Mouse (Mus musculus) MEL (cell line): Measurements from ENCODE around the gene Wfdc11. TPM values are rescaled to one million over a fixed set of nuclear protein-coding genes. Genes with fewer than 3 reads are reported as not detected.

Experiments
- DNase-seq: peaks from one replicate; pipeline ENCODE4 v3.0.0; 2011; ENCODE audit warnings: low read depth, low spot score
- H3K27ac ChIP-seq: 2 replicates; pipeline ENCODE4 v1.5.1; 2012; ENCODE audit warnings: low read depth, mild to moderate bottlenecking, control low read depth, low read length, moderate library complexity; ENCODE audit not compliant: control insufficient read depth
- H3K27me3 ChIP-seq, 2 experiments: fragments of 150-350 bp in 1 of 2; sonication (generic) in 1 of 2; 2 replicates each; pipeline ENCODE4 v1.6.1; 2012; ENCODE audit warnings: low read length in 2 of 2, mild to moderate bottlenecking in 2 of 2, improper control_type of control experiment in 1 of 2, moderate library complexity in 1 of 2; ENCODE audit not compliant: insufficient read depth in 2 of 2, control insufficient read depth in 1 of 2
- H3K36me3 ChIP-seq, 2 experiments: 2 replicates each; pipeline ENCODE4 v1.6.1; 2012 to 2014; ENCODE audit warnings: low read length in 2 of 2, improper control_type of control experiment in 1 of 2, inconsistent platforms in 1 of 2, mild to moderate bottlenecking in 1 of 2; ENCODE audit not compliant: insufficient read depth in 2 of 2, control insufficient read depth in 1 of 2
- H3K4me1 ChIP-seq, 2 experiments: fragments of 150-350 bp in 1 of 2; sonication (generic) in 1 of 2; 2 replicates each; pipeline ENCODE4 v1.6.1; 2012; ENCODE audit warnings: low read length in 2 of 2, improper control_type of control experiment in 1 of 2, mild to moderate bottlenecking in 1 of 2; ENCODE audit not compliant: insufficient read depth in 2 of 2, control insufficient read depth in 1 of 2
- H3K4me3 ChIP-seq, 2 experiments: fragments of 150-350 bp in 1 of 2; sonication (generic) in 1 of 2; 2 replicates each; pipeline ENCODE4 v1.5.1; 2012; ENCODE audit warnings: low read depth in 2 of 2, low read length in 2 of 2, mild to moderate bottlenecking in 2 of 2, moderate library complexity in 2 of 2, control low read depth in 1 of 2, improper control_type of control experiment in 1 of 2; ENCODE audit not compliant: control insufficient read depth in 1 of 2, insufficient read depth in 1 of 2
- H3K79me2 ChIP-seq: 2 replicates; pipeline ENCODE4 v1.6.1; 2012; ENCODE audit warnings: mild to moderate bottlenecking, low read length, moderate library complexity; ENCODE audit not compliant: control insufficient read depth, poor library complexity, insufficient read depth
- H3K9ac ChIP-seq: 2 replicates; pipeline ENCODE4 v1.6.1; 2012; ENCODE audit warnings: low read depth, mild to moderate bottlenecking, control low read depth, low read length, moderate library complexity; ENCODE audit not compliant: control insufficient read depth, poor library complexity, severe bottlenecking
- H3K9me3 ChIP-seq: fragments of 150-350 bp; sonication (generic); replicated peaks from 2 replicates; pipeline ENCODE4 v1.6.1; 2012; ENCODE audit warnings: mild to moderate bottlenecking, low read length, improper control_type of control experiment, moderate library complexity; ENCODE audit not compliant: insufficient read depth
- CHD1 ChIP-seq: IDR thresholded peaks from 2 replicates; pipeline ENCODE4 v1.6.1; 2012; ENCODE audit warnings: low read depth, mild to moderate bottlenecking, inconsistent platforms, low read length, improper control_type of control experiment
- CHD2 ChIP-seq: IDR thresholded peaks from 2 replicates; pipeline ENCODE4 v1.6.1; 2011; ENCODE audit warnings: low read length, improper control_type of control experiment
- E2F4 ChIP-seq: IDR thresholded peaks from 2 replicates; pipeline ENCODE4 v1.6.1; 2011; ENCODE audit warnings: low read depth, low read length, improper control_type of control experiment, borderline replicate concordance
- ELF1 ChIP-seq: IDR thresholded peaks from 2 replicates; pipeline ENCODE4 v1.6.1; 2014; ENCODE audit warnings: low read depth, mild to moderate bottlenecking, inconsistent platforms, low read length, improper control_type of control experiment, moderate library complexity
- GABPA ChIP-seq: IDR thresholded peaks from 2 replicates; pipeline ENCODE4 v1.6.1; 2012; ENCODE audit warnings: low read depth, mild to moderate bottlenecking, inconsistent platforms, low read length, improper control_type of control experiment, moderate library complexity
- KAT2A ChIP-seq: conservative IDR thresholded peaks from 2 replicates; pipeline ENCODE4 v1.6.1; 2012; ENCODE audit warnings: low read depth, low read length, improper control_type of control experiment, inconsistent platforms
- MAFK ChIP-seq: IDR thresholded peaks from 2 replicates; pipeline ENCODE4 v1.6.1; 2011; ENCODE audit warnings: low read depth, mild to moderate bottlenecking, low read length, improper control_type of control experiment, borderline replicate concordance
- MAX ChIP-seq: IDR thresholded peaks from 2 replicates; pipeline ENCODE4 v1.6.1; 2011; ENCODE audit warnings: low read length, improper control_type of control experiment
- MAZ ChIP-seq: IDR thresholded peaks from 2 replicates; pipeline ENCODE4 v1.6.1; 2012; ENCODE audit warnings: low read depth, mild to moderate bottlenecking, inconsistent platforms, low read length, improper control_type of control experiment
- MXI1 ChIP-seq: IDR thresholded peaks from 2 replicates; pipeline ENCODE4 v1.6.1; 2011; ENCODE audit warnings: mild to moderate bottlenecking, low read depth, low read length, improper control_type of control experiment
- MYB ChIP-seq: IDR thresholded peaks from 2 replicates; pipeline ENCODE4 v1.6.1; 2011; ENCODE audit warnings: mild to moderate bottlenecking, low read depth, low read length, improper control_type of control experiment
- NELFE ChIP-seq: IDR thresholded peaks from 2 replicates; pipeline ENCODE4 v1.6.1; 2011; ENCODE audit warnings: low read depth, low read length, improper control_type of control experiment
- POLR2A ChIP-seq, 2 experiments: IDR thresholded peaks; 2 replicates each; pipeline ENCODE4 v1.6.1; 2011 to 2012; ENCODE audit warnings: low read length in 2 of 2, mild to moderate bottlenecking in 2 of 2, control low read depth in 1 of 2, improper control_type of control experiment in 1 of 2, low read depth in 1 of 2, moderate library complexity in 1 of 2; ENCODE audit not compliant: control insufficient read depth in 1 of 2, insufficient read depth in 1 of 2, poor library complexity in 1 of 2
- SIN3A ChIP-seq: IDR thresholded peaks from 2 replicates; pipeline ENCODE4 v1.6.1; 2012; ENCODE audit warnings: low read length, improper control_type of control experiment, inconsistent platforms
- SMC3 ChIP-seq: IDR thresholded peaks from 2 replicates; pipeline ENCODE4 v1.6.1; 2011; ENCODE audit warnings: low read depth, low read length, improper control_type of control experiment
- TAL1 ChIP-seq: IDR thresholded peaks from 2 replicates; pipeline ENCODE4 v1.6.1; 2012; ENCODE audit warnings: mild to moderate bottlenecking, inconsistent platforms, low read length, moderate library complexity, mixed read lengths
- TCF12 ChIP-seq: IDR thresholded peaks from 2 replicates; pipeline ENCODE4 v1.6.1; 2014; ENCODE audit warnings: low read depth, mild to moderate bottlenecking, inconsistent platforms, low read length, improper control_type of control experiment, moderate library complexity
- UBTF ChIP-seq: IDR thresholded peaks from 2 replicates; pipeline ENCODE4 v1.6.1; 2012; ENCODE audit warnings: low read depth, mild to moderate bottlenecking, inconsistent platforms, low read length, improper control_type of control experiment, moderate library complexity, borderline replicate concordance; ENCODE audit not compliant: insufficient read depth
- USF2 ChIP-seq, 2 experiments: IDR thresholded peaks; 2 replicates each; pipeline ENCODE4 v1.6.1; 2011 to 2012; ENCODE audit warnings: improper control_type of control experiment in 2 of 2, low read length in 2 of 2, borderline replicate concordance in 1 of 2, inconsistent platforms in 1 of 2, low read depth in 1 of 2, mild to moderate bottlenecking in 1 of 2; ENCODE audit not compliant: insufficient read depth in 1 of 2
- ZC3H11A ChIP-seq: IDR thresholded peaks from 2 replicates; pipeline ENCODE4 v1.6.1; 2012; ENCODE audit warnings: low read depth, mild to moderate bottlenecking, inconsistent platforms, low read length, improper control_type of control experiment
- ZKSCAN1 ChIP-seq: IDR thresholded peaks from 2 replicates; pipeline ENCODE4 v1.6.1; 2012; ENCODE audit warnings: low read depth, mild to moderate bottlenecking, inconsistent platforms, low read length, improper control_type of control experiment, moderate library complexity
- ZNF384 ChIP-seq: IDR thresholded peaks from 2 replicates; pipeline ENCODE4 v1.6.1; 2012; ENCODE audit warnings: low read depth, mild to moderate bottlenecking, inconsistent platforms, low read length, improper control_type of control experiment
- polyA plus RNA-seq, 2 experiments: library from polyadenylated mRNA; stranded (reverse) in 1 of 2; unstranded in 1 of 2; fragments of >175 nt in 1 of 2; fragments of >200 nt in 1 of 2; gene quantifications; 2 replicates each; pipeline versions ENCODE4 v1.2.1 to v1.2.4; 2012; ENCODE audit warnings: low replicate concordance in 2 of 2, low read depth in 1 of 2; ENCODE audit not compliant: insufficient read length in 2 of 2, insufficient read depth in 1 of 2, missing spikeins in 1 of 2
- total RNA-seq: library from RNA; depleted of rRNA; stranded (reverse); fragments of 300-350 nt; gene quantifications from 2 replicates; pipeline ENCODE4 v1.2.3, GENCODE M21; 2012

Gene Wfdc11
- total and polyA plus RNA-seq, 3 experiments, result not detected

GRCm38 (mm10) chr2:164705991-164706390 lies 32.1 kb upstream of the Wfdc11 start:
- Histone ChIP-seq H3K79me2 (no peaks in the 10 kb centered on the region), H3K9me3 (no peaks in the 10 kb centered on the region), H3K9ac (no peak overlapping the region), H3K36me3 (no peaks in the 10 kb centered on the region), H3K4me1 (no peaks in the 10 kb centered on the region), H3K27me3 (peaks cover 3 to 9% of the 10 kb centered on the region in 2 experiments; a peak in 3 of 4 replicates), H3K4me3 (no peak overlapping the region), H3K27ac (no peak overlapping the region)
- DNase-seq, result no peak
- no peak for TF ChIP-seq TCF12
- TF ChIP-seq ELF1, result no peak
- no peak for TF ChIP-seq ZC3H11A
- TF ChIP-seq SMC3, result no peak
- no peak for TF ChIP-seq NELFE
- no peak for TF ChIP-seq KAT2A
- no peak for TF ChIP-seq GABPA
- TF ChIP-seq MXI1, result no peak
- TF ChIP-seq TAL1, result no peak
- no peak for TF ChIP-seq SIN3A
- no peak for TF ChIP-seq POLR2A (IDR thresholded peaks at IDR 0.05; ENCODE audit: control insufficient read depth in 1 of 2, insufficient read depth in 1 of 2, low read depth in 1 of 2, low read length in 2 of 2, poor library complexity in 1 of 2)
- no peak for TF ChIP-seq ZNF384
- TF ChIP-seq CHD1, result no peak
- no peak for TF ChIP-seq MAX
- TF ChIP-seq ZKSCAN1, result no peak
- no peak for TF ChIP-seq MAZ
- no peak for TF ChIP-seq USF2 (IDR thresholded peaks at IDR 0.05; ENCODE audit: borderline replicate concordance in 1 of 2, insufficient read depth in 1 of 2, low read depth in 1 of 2, low read length in 2 of 2)

GRCm38 (mm10) chr2:164705328-164705727 lies 31.4 kb upstream of the Wfdc11 start:
- no peak overlapping the region for H3K4me3 ChIP-seq
- H3K9me3 ChIP-seq, result no peaks in the 10 kb centered on the region
- H3K27me3 ChIP-seq, result peaks cover 3 to 9% of the 10 kb centered on the region in 2 experiments
- H3K79me2 ChIP-seq, result no peaks in the 10 kb centered on the region
- no peak for DNase-seq
- H3K9ac ChIP-seq, result no peak overlapping the region
- H3K36me3 ChIP-seq, result no peaks in the 10 kb centered on the region
- H3K27ac ChIP-seq, result no peak overlapping the region
- no peaks in the 10 kb centered on the region for H3K4me1 ChIP-seq
- TF ChIP-seq MYB (no peak), KAT2A (no peak), ELF1 (no peak), UBTF (no peak), E2F4 (no peak), ZNF384 (no peak), CHD2 (no peak), MAFK (no peak)
